Mouse (Mus musculus): ENCODE data around the gene Rtkn2. TPM values are rescaled to one million over a fixed set of nuclear protein-coding genes. Genes with fewer than 3 reads are reported as not detected.

Rtkn2 gene
- polyA plus RNA-seq, 1 experiment from 2014 or later: 13.8 TPM

GRCm38 (mm10) chr10:68100506-68100905, 121.1 kb downstream of the Rtkn2 start:
- H3K4me3 ChIP-seq (ENCODE audit: low read depth, low read length): no peak overlapping the region
- no peak for ATAC-seq (ENCODE audit: insufficient number of reproducible peaks, low FRiP score, low TSS enrichment, low read depth)
- WGBS: 71% methylated on average over 8 of the region's 8 CpGs
- peaks cover 2% of the 10 kb centered on the region; the same call in 1 of the 2 replicates for H3K4me1 ChIP-seq (ENCODE audit: control insufficient read depth, insufficient read depth, low read length)
- no peaks in the 10 kb centered on the region for H3K9me3 ChIP-seq (ENCODE audit: control insufficient read depth, low read length)
- no peak overlapping the region for H3K4me2 ChIP-seq (ENCODE audit: low read depth, severe bottlenecking)
- H3K27me3 ChIP-seq (ENCODE audit: control insufficient read depth, insufficient read depth, low read length): no peaks in the 10 kb centered on the region
- no peak overlapping the region for H3K27ac ChIP-seq (replicated peaks; ENCODE audit: low read depth, low read length)
- DNase-seq (ENCODE audit: low spot score): no peak
- no peak overlapping the region for H3K9ac ChIP-seq (ENCODE audit: low read length)
- H3K36me3 ChIP-seq (ENCODE audit: control insufficient read depth, insufficient read depth, low read length): peaks cover 14% of the 10 kb centered on the region; the same call in 1 of the 2 replicates

- H3K4me2 ChIP-seq (ENCODE audit: low read depth, severe bottlenecking): no peak overlapping the region
- H3K9ac ChIP-seq (ENCODE audit: low read length): no peak overlapping the region
- DNase-seq (ENCODE audit: low spot score): no peak
- H3K4me3 ChIP-seq (ENCODE audit: low read depth, low read length): no peak overlapping the region
- 83% methylated on average over 4 of the region's 4 CpGs for WGBS
- H3K9me3 ChIP-seq (ENCODE audit: control insufficient read depth, low read length): no peaks in the 10 kb centered on the region
- no peak for ATAC-seq (ENCODE audit: insufficient number of reproducible peaks, low FRiP score, low TSS enrichment, low read depth)
- peaks cover 14% of the 10 kb centered on the region; the same call in 1 of the 2 replicates for H3K36me3 ChIP-seq (ENCODE audit: control insufficient read depth, insufficient read depth, low read length)
- H3K4me1 ChIP-seq (ENCODE audit: control insufficient read depth, insufficient read depth, low read length): peaks cover 7% of the 10 kb centered on the region; the same call in 1 of the 2 replicates
- no peaks in the 10 kb centered on the region for H3K27me3 ChIP-seq (ENCODE audit: control insufficient read depth, insufficient read depth, low read length)
- no peak overlapping the region for H3K27ac ChIP-seq (replicated peaks; ENCODE audit: low read depth, low read length)
Measured at GRCm38 (mm10) chr10:68101251-68101650, 121.9 kb downstream of the Rtkn2 start.

GRCm38 (mm10) chr10:68102566-68102965, 123.2 kb downstream of the Rtkn2 start:
- WGBS: 93% methylated on average over 6 of the region's 6 CpGs

GRCm38 (mm10) chr10:68103078-68103855, 123.9 kb downstream of the Rtkn2 start:
- ATAC-seq (ENCODE audit: insufficient number of reproducible peaks, low FRiP score, low TSS enrichment, low read depth): 0 out of 2 replicates have a peak, but pooled peaks have one; percentile 40
- no peak overlapping the region for H3K9ac ChIP-seq (ENCODE audit: low read length)
- no peak overlapping the region for H3K27ac ChIP-seq (replicated peaks; ENCODE audit: low read depth, low read length)
- H3K4me1 ChIP-seq (ENCODE audit: control insufficient read depth, insufficient read depth, low read length): peaks cover 7% of the 10 kb centered on the region; the same call in 1 of the 2 replicates
- no peak overlapping the region for H3K4me2 ChIP-seq (ENCODE audit: low read depth, severe bottlenecking)
- no peak for DNase-seq (ENCODE audit: low spot score)
- H3K27me3 ChIP-seq (ENCODE audit: control insufficient read depth, insufficient read depth, low read length): no peaks in the 10 kb centered on the region
- WGBS: 60% methylated on average over 6 of the region's 6 CpGs
- H3K9me3 ChIP-seq (ENCODE audit: control insufficient read depth, low read length): no peaks in the 10 kb centered on the region
- H3K36me3 ChIP-seq (ENCODE audit: control insufficient read depth, insufficient read depth, low read length): 0 out of 2 replicates have a peak, but pooled peaks cover 2% of the 10 kb centered on the region
- H3K4me3 ChIP-seq (ENCODE audit: low read depth, low read length): no peak overlapping the region

More at GRCm38 (mm10) chr10:68102566-68102965, 123.2 kb downstream of the Rtkn2 start:
- H3K4me3 ChIP-seq (ENCODE audit: low read depth, low read length): no peak overlapping the region
- H3K36me3 ChIP-seq (ENCODE audit: control insufficient read depth, insufficient read depth, low read length): peaks cover 8% of the 10 kb centered on the region; the same call in 1 of the 2 replicates
- DNase-seq (ENCODE audit: low spot score): no peak
- no peak overlapping the region for H3K9ac ChIP-seq (ENCODE audit: low read length)
- no peak for ATAC-seq (ENCODE audit: insufficient number of reproducible peaks, low FRiP score, low TSS enrichment, low read depth)
- peaks cover 7% of the 10 kb centered on the region; the same call in 1 of the 2 replicates for H3K4me1 ChIP-seq (ENCODE audit: control insufficient read depth, insufficient read depth, low read length)
- H3K27ac ChIP-seq (replicated peaks; ENCODE audit: low read depth, low read length): no peak overlapping the region
- H3K9me3 ChIP-seq (ENCODE audit: control insufficient read depth, low read length): no peaks in the 10 kb centered on the region
- H3K4me2 ChIP-seq (ENCODE audit: low read depth, severe bottlenecking): no peak overlapping the region
- H3K27me3 ChIP-seq (ENCODE audit: control insufficient read depth, insufficient read depth, low read length): no peaks in the 10 kb centered on the region

- Histone ChIP-seq H3K9ac (ENCODE audit: low read length) (no peak overlapping the region), H3K4me3 (ENCODE audit: low read depth, low read length) (no peak overlapping the region), H3K36me3 (ENCODE audit: control insufficient read depth, insufficient read depth, low read length) (no peaks in the 10 kb centered on the region), H3K27me3 (ENCODE audit: control insufficient read depth, insufficient read depth, low read length) (no peaks in the 10 kb centered on the region), H3K27ac (replicated peaks; ENCODE audit: low read depth, low read length) (no peak overlapping the region), H3K4me1 (ENCODE audit: control insufficient read depth, insufficient read depth, low read length) (peaks cover 7% of the 10 kb centered on the region; the same call in 1 of the 2 replicates), H3K9me3 (ENCODE audit: control insufficient read depth, low read length) (no peaks in the 10 kb centered on the region), H3K4me2 (ENCODE audit: low read depth, severe bottlenecking) (no peak overlapping the region)
- no peak for DNase-seq (ENCODE audit: low spot score)
- no peak for ATAC-seq (ENCODE audit: insufficient number of reproducible peaks, low FRiP score, low TSS enrichment, low read depth)
- WGBS: 63% methylated on average over 5 of the region's 5 CpGs
Measured at GRCm38 (mm10) chr10:68103988-68104387, 124.6 kb downstream of the Rtkn2 start.

- Histone ChIP-seq H3K9ac (ENCODE audit: low read length) (no peak overlapping the region), H3K9me3 (ENCODE audit: control insufficient read depth, low read length) (no peaks in the 10 kb centered on the region), H3K36me3 (ENCODE audit: control insufficient read depth, insufficient read depth, low read length) (no peaks in the 10 kb centered on the region), H3K4me3 (ENCODE audit: low read depth, low read length) (no peak overlapping the region), H3K4me1 (ENCODE audit: control insufficient read depth, insufficient read depth, low read length) (peaks cover 7% of the 10 kb centered on the region; the same call in 1 of the 2 replicates), H3K27me3 (ENCODE audit: control insufficient read depth, insufficient read depth, low read length) (no peaks in the 10 kb centered on the region), H3K27ac (replicated peaks; ENCODE audit: low read depth, low read length) (no peak overlapping the region; the same call in 1 of the 2 replicates), H3K4me2 (ENCODE audit: low read depth, severe bottlenecking) (no peak overlapping the region)
- no peak for ATAC-seq (ENCODE audit: insufficient number of reproducible peaks, low FRiP score, low TSS enrichment, low read depth)
- 39% methylated on average over 2 of the region's 2 CpGs for WGBS
- DNase-seq (ENCODE audit: low spot score): no peak
Measured at GRCm38 (mm10) chr10:68104481-68104880, 125.1 kb downstream of the Rtkn2 start.

- H3K36me3 ChIP-seq (ENCODE audit: control insufficient read depth, insufficient read depth, low read length): no peaks in the 10 kb centered on the region
- peak overlapping the region; percentile 30; the same call in 1 of the 2 replicates for H3K27ac ChIP-seq (replicated peaks; ENCODE audit: low read depth, low read length)
- DNase-seq (ENCODE audit: low spot score) (no peak), ATAC-seq (ENCODE audit: insufficient number of reproducible peaks, low FRiP score, low TSS enrichment, low read depth) (no peak)
- no peak overlapping the region for H3K4me2 ChIP-seq (ENCODE audit: low read depth, severe bottlenecking)
- peaks cover 7% of the 10 kb centered on the region; the same call in 1 of the 2 replicates for H3K4me1 ChIP-seq (ENCODE audit: control insufficient read depth, insufficient read depth, low read length)
- no peak overlapping the region for H3K4me3 ChIP-seq (ENCODE audit: low read depth, low read length)
- 51% methylated on average over 14 of the region's 14 CpGs for WGBS
- H3K27me3 ChIP-seq (ENCODE audit: control insufficient read depth, insufficient read depth, low read length): no peaks in the 10 kb centered on the region
- H3K9me3 ChIP-seq (ENCODE audit: control insufficient read depth, low read length): no peaks in the 10 kb centered on the region
- H3K9ac ChIP-seq (ENCODE audit: low read length): no peak overlapping the region
Measured at GRCm38 (mm10) chr10:68104881-68105781, 125.8 kb downstream of the Rtkn2 start.

GRCm38 (mm10) chr10:68106351-68106950, 127.1 kb downstream of the Rtkn2 start:
- WGBS: 86% methylated on average over 9 of the region's 9 CpGs
- DNase-seq (ENCODE audit: low spot score) (no peak), ATAC-seq (ENCODE audit: insufficient number of reproducible peaks, low FRiP score, low TSS enrichment, low read depth) (no peak)
- Histone ChIP-seq H3K4me2 (ENCODE audit: low read depth, severe bottlenecking) (no peak overlapping the region), H3K36me3 (ENCODE audit: control insufficient read depth, insufficient read depth, low read length) (no peaks in the 10 kb centered on the region), H3K27me3 (ENCODE audit: control insufficient read depth, insufficient read depth, low read length) (no peaks in the 10 kb centered on the region), H3K9ac (ENCODE audit: low read length) (no peak overlapping the region), H3K4me3 (ENCODE audit: low read depth, low read length) (no peak overlapping the region), H3K27ac (replicated peaks; ENCODE audit: low read depth, low read length) (no peak overlapping the region), H3K9me3 (ENCODE audit: control insufficient read depth, low read length) (no peaks in the 10 kb centered on the region), H3K4me1 (ENCODE audit: control insufficient read depth, insufficient read depth, low read length) (peaks cover 7% of the 10 kb centered on the region; the same call in 1 of the 2 replicates)

Data from limb, embryonic 11.5 days (tissue).